Mouse (Mus musculus) liver (tissue): ENCODE measurements around the gene Fam102a.

Experiments
- DNase-seq: peaks from one replicate; pipeline ENCODE4 v3.0.0-alpha.2; 2020; ENCODE audit warnings: mixed read lengths

Gene Fam102a

DNA sequence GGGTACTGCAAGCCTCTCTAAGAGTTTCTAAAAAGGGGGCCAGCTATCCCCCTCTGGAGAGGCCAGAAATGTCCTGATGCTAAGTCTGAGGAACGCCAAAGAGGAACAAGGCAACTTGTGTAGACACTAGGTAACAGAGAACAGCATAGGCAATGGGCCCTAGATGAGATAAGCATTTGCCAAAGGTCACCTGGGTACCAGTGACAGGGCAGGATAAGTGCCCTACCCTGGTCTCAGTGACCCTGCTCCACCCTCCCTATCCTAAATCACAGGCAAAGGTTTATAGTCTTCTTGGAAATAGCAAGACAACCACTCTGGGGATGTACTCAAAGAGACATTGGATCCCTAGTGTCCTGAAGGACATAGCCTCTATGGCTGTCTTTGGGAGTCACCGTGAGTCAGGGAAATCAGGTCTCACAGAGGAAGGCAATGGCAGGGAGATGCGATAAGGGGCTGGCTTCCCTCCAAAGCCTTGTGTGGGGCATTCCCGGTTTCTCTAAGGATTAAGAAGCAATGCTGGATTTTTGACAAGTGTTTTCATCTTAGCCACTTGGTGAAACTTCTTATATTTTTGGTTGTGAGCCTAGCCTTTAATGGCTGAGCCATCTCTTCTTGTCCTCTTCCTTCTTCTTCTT is 17.8 kb upstream of the Fam102a start:
- DNase-seq: no peak

DNA sequence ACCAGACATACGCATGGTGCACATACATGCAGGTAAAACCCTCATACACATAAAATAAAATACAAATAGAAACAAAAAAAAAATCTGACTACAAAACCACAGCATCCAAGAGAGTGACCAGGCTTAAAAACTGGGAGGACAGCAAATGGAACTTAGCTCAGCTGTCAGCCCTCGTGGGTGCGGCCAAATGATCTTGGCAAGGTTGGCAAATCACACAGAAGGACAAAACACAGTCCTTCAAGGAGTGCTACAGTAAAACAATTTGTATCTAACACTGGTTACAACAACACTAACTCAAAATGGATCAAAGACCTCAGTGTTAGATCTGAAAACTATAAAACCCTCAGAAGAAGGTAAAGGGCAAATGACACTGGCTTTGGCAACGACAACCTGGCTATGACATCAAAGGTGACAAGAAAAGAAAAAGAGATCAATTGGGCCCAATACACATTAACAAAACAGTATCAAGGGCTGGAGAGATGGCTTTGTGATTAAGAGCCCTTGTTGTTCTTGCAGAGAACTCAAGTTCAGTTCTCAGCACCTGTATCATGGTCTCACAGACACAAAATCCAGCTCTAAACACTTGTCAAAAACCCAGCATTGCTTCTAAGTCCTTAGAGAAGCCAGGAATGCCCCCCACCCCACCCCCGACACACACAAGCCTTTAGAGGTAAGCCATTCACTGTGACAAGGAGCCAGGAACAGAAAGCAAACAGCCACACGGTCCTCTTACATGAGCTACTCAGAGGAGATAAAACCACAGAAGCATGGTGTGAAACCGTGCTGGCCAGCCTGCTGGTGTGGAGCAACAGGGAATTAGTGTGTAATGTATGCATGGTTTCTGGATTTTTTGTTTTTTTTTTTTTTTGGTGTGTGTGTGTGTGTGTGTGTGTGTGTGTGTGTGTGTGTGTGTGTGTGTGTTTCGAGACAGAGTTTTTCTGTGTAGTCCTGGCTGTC is 14.8 kb upstream of the Fam102a start:
- no peak for DNase-seq

DNA sequence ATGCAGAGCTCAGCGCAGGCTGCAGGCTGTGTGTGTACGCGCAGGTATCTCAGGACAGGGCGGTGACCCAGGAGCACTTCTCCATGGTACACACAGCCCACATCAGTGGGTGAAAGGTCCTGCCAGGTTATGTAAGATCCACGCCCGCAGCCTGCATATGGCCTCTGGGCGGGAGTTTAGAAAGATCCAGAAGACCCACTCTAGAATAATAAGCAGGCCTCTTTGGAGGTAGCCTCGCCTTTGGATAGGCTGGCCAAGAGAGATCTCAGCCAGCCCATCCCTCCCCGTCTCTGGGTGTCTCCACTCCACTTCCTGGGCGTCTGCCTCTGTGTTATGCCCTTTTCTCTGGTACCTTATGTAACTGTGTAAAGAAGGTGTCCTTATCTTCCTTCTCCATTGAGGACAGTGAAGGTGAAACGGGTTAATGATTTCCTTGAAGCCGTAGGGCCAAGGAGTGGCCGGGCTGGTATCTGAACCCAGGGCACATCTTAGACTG is 10.5 kb upstream of the Fam102a start:
- no peak for DNase-seq

DNA sequence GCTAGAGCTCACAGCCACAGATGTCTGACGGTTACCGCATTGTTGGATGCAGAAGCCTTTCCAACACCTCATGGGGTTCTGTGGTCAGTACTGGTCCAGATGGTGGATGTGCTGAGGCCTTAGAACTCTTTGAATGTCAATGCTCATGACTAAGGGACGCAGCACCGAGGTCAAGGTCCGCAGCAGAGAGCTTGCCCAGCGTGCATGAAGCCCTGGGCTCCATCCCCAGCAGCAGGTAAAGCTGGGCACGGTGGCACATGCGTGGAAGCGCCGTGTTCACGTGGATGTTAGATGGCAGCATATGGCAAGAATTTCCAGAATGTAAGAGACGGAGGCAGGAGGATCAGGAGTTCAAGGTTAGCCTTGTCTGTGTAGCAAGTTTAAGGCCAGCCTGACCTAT is 9.3 kb upstream of the Fam102a start:
- no peak for DNase-seq

DNA sequence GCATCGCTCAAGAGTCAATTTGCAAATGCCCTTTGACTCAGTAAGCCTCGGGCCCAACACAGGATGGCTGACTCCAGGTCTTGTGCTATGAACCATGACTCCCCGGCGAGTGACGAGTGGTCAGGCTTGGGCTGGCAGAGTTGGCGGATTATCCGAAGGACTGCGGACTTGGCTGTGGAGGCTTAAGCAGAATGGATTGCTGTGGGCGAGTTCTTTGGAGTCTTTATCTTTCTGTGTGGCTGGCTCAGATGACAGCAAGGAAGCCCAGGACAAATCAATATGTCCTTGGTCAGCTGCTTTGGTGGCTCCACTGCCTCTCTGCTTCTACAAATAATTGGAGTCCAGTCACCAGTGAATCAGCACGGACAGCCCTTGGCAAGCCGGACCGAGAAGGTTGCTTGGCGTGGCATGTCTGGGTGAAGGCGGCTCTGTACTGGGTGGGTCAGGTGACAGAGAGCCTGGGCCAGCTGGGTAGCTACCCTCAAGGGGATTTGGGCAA is 7.6 kb upstream of the Fam102a start:
- no peak for DNase-seq

DNA sequence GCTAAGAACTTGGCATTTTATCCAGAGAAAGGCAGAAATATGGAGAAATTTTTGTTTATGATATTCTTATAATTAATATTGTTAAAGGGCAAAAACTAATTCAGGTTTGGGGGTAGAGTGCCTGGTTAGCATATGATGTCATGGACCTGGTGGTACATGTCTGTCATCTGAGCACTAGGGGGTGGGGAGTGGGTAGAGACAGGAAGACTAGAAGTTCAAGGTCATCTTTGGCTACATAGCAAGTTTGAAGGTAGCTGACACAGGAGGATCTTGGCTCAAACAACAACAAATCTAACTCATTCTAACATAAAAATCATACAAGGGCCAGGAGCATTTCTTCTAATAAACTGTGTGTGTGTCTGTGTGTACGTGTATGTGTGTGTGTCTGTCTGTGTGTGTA is 6.8 kb upstream of the Fam102a start:
- DNase-seq: no peak

DNA sequence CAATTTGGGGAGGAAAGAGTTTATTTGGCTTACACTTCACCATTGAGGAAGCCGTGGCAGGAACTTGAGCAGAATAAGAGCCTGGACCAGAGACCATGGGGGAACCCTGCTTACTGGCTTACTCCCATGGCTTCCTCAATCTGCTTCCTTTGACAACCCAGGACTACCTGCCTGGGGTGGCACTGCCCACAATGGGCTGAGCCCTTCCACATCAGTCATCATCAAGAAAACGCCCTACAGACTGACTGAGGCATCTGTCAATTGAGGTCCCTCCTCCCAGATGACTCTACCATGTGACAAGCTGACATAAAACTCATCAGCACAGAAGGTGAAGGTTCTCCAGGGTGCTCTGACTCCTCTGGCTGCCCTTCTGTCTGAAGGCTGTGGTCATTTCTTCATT is 4.7 kb upstream of the Fam102a start:
- DNase-seq: no peak

DNA sequence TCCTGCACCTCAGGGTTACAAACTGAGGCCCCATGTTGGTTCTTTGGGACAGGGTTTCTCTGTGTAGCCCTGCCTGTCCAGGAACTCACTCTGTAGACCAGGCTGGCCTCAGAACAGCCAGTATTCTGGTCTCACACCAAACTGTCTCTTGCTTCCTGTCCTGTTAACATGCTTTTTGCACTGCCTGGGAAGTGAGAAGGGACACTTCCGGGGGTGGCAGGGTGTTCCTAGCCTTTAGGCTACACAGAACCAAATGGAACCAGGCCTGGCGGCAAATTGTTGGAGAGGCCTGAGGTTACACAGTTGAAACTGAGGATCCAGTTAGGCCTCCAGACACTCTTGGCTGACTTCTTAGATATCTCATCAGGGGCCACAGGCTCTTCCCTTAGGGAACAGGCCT is 2.0 kb upstream of the Fam102a start:
- DNase-seq: no peak

DNA sequence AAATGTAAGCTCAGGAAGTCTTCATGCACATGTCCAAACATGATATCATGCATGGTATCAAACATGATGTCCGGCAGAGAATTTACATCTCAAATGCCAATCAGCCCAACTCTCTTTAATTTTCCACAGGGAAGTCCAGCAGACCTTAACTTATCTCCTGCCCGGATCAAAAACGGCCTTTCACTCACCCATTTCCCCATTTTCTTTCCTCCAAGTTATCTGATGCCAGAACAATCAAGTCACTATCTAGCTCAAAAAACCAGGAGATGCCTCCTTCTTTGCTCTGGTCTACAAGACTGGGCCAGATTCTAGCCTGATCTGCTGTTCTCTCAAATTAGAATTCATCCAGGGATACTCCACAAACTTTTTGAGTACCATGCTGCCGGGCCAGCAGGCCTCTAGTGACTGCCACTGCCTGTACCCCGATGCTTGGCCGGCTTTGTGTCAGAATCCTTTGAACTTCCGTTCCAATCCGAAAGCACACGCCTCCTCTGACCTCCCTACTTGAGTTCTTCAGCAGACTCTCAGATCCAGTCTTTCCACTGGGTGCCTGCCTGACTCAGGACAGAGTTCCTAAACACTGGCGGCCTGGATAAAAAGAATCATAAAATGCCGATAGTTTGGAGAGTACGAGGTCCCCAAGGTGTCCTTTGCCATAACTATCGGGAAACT is 935 bp upstream of the Fam102a start:
- DNase-seq: peak; percentile 32

DNA sequence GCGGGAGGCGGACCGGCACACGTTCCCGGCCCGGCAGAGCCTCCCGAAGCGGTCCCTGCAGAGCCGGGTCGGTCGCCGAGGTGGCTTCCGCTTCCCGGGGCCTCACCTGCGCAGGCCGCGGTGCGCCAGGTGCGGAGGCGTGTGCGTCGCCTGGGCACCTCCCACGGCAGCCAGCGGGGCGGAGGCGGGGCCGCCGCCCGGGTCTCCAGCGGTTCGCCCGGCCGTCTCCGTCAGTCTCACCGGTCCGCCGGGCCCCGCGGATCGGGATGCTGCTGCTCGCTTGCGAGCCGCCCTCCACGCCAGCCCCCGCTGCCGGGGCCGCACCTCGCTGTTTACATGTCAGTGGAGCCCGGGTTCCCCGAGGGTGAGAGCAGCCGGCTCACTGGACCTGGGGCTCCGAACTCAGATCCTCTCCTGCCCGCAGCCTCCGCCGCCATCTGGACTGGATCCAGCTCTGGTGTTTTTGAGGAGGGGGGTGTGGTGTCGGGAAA is 414 bp downstream of the Fam102a start:
- DNase-seq: peak; percentile 63

DNA sequence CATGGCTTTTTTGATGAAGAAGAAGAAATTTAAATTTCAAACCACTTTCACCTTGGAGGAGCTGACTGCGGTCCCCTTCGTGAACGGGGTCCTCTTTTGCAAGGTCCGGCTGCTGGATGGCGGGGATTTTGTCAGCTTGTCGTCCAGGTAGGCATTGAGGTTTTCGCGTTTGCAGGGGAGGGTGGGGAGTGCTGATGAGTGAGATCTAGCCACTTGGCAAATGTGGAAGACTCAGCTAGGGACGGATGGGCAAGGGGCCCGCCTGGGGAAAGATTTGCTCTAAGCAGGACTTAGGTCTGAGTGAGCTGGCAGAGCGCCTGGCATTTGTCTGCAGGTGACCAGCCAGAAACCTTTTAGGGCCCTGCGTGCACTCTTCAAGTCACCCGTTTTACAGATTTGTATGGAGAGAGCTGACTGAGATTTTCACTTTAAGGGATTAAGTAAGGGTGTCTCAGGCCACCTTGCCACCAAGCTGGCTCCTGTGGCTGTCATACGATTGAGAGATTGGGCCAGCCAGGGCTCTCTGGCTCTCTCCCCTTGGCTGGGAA is 1.0 kb downstream of the Fam102a start:
- no peak for DNase-seq

DNA sequence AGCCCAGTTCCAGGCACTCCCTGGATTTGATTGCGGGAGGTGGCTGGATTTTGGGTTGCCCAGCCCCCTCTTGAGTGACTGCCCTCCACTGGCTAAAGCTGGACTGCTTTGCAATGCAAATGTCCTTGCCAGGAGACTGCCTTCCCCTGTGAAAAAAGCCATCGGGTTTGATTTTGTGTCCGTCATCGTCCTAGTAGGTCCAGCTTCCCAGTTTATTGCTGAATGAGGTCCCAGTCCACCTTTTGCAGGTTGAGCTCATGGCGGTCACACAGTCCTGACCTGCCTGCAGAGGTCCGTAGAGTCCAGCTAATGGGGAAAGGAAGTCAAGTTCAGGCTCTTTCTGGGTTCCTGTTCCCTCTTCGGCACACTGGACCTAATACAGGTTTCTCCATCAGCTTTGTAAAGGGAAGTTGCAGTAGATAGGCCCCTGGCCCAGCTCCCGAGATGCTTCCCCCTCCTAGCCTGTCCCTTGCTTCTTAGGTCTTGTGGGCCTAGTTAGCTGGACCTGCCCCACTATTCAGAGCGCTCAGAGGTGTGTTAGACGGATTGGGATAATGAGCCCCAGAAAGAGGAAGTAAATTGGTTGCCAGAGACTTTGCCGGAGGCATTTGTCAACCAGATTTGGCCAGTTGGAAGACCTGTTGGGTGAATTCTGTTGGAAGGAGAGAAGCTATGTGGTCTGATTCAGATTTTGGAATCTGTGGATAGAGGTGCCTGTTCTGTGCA is 1.7 kb downstream of the Fam102a start:
- no peak for DNase-seq

DNA sequence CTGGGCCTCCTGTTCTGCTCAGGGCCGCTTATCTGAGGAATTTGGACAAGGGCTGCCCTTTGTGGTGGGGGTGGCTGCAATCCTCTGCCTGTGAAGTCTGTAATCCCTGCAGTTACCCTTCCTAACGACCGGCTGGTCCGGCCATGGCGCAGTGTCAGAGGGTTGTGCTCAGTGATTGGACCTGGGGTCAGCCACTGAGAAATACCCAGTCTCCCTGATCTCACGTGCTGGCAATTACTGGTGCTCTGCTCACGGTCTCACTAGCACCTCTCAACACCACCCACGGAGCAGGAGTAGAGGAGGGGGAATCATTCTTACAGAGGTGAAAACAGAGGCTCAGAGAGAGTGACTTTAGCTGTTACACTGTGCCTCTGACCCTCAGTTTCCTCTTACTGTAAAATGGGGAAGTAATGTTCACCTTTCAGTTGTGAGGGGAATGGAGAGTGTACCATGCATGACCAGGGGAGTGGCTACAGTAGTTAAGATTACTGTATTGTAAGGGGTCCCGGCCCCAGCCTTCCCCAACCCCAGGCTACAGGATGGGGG is 2.3 kb downstream of the Fam102a start:
- peak; percentile 29 for DNase-seq

DNA sequence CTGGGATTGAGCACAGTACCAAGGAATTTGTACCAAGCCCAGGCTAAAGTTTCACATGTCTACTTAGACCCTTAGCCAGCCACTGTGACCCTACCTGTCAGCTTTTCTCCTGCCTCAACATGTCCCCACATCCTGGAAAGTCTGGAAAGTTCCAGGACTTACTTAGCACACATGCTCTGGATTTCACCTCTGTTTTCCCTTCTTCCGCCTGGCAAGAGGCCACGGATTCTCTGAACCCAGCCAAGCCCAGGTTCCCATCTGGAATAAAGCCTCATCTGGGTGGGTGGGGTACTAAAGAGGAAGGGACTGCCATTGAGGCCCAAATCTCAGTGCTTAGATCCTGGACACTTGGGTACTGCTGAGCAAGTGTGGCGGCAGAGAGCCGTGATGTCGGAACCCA is 2.8 kb downstream of the Fam102a start:
- no peak for DNase-seq

DNA sequence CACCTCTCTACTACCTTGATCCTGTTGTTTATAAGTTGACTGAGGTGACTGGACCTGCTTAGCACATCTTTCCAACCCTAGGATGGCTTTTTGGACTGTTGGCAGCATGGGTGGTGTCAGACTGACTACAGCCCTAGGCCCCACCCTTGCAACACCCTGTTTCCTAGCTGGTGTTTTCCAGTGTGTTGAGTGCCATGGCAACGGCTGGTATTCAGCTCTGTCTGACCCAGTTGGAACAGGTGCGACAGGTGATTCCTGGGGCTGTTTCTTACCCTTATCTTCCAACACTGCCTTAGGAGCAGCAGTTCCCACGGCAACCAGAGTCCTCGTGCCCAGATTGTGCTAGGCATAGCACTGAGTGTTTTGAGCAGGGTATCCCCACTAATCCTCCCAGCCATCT is 3.3 kb downstream of the Fam102a start:
- no peak for DNase-seq

DNA sequence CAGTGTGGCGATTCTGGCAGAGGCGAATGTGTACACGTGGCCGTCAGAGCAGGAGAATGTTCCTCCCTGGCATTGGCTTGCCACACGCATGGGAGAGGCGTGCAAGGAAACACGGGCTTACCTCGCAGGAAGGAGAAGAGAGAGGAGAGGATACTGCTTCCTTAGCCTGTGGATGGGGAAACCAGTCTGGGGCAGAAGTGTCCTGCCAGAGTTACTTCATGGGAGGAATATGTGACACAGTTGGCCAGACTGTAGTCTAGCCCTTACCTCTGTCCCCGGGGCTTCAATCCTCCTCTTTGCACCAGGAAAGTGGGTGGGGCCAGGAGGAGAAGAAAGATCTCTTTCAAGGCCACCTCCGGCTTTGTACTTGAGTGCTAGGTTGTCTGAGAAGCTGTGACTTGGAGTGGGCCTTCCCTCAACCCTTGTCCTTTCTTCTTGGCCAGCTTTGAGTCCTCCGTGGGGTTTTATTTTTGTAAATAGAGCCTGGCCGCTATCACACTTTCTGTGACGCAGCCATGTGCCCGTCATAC is 4.4 kb downstream of the Fam102a start:
- DNase-seq: no peak

DNA sequence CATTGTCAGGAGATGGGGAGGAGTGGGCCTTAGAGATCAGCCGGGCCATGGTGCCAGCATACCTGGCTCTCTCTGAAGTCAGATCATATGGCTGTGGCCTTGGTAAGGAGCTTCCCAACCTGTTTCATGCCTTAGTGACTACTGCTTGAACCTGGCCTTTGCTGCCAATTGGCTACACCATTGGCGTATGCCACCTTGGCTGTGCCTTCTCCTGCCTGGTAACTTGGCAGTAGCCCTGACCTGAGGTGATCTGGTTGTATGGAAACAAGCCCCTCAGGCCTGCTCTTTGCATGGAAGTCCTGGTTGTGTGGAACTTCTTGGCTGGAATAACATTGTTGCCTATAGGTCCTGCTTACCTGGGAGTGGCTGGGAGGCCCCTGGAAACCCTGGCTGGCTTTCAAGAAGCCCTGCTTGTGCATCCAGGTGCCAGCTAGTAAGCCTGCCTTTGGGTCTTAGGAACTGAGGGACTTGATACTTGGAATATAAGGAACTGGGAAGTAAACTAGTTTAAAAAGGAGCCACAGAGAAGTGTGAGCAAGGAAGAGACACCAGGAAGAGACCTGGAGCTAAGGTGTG is 6.3 kb downstream of the Fam102a start:
- DNase-seq: no peak

DNA sequence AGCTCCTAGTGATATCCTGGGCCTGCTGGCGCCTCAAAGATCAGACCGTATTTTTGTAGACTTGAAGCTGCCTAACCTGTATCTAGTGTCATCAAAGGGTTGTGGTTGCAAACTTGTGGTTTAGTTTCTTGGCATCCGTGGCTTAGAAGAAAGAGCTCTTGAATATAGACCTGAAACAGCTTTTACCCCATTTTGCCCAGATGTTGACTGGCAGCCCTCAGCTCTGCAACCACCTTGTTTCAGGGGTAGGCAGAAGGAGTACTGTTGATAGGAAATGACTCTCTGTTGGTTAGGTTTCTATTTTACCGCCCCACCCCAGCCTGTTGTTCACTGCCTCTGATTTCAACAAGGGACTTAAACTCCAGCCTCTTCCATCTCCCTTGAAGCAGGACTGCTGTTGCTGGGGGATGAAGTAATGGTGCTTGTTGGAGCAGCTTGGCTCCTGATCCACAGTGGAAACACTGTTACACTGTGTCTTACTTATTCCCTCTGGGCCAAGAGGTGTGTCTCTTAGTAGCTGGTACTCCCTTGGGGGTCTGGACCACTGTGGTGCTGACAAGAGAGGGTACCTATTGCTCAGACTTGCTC is 6.9 kb downstream of the Fam102a start:
- DNase-seq: no peak

DNA sequence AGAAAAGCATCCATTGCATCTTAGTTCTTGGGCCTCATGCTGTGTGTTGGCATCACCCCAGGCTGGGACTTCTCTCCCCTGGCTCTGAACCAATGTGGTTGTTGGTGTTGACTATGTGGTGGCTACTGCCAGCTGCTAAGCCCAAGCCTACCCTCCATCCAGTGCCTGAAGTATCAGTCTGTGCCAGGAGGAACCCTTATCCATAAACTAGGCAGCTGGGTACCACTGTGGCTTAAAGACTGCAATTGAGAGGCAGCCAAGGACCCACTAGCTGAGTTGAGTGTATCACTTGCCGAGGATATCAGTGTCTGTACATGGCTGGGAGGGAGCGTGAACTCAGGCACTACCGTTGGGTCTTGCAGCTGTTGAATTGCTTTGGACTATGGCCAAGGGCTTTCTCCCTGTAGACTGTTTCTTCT is 7.9 kb downstream of the Fam102a start:
- no peak for DNase-seq

DNA sequence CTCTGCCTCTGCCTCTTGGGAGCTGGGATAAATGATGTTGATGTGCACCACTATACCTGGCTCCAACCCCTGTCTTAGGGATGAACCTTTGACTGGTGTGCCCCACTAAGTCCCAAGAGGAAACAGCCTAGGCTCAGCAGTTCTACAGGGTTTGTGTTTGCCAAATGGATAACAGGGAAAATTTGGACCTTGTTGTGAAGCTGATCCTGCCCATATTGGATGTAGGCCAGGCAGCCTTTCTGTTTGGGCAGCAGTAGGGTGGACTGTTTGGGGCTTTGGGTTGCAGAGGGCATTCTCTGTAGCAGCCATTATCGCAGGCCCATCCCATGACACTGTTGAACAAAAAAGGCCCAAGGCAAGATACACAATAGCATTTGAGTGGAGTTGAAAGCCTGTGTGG is 11.8 kb downstream of the Fam102a start:
- no peak for DNase-seq

DNA sequence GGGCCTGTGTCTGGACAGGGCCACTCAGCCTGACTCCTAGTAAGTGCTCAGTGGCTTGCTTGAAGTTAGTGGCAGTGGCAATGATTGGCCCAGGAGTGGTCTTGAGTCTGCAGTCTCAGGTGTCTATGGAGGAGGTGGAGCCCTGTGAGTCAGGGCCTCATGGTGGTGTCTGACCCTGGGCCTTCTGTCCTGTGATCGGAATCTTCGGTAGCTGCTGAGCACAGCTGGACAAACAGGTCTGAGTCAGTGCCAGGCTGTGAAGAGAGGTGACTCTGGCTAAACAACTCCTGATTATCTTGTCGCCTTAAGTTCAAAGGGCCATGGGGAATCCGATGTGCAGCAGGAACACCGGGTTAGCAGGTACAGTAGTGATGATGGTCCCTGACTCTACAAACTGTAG is 12.2 kb downstream of the Fam102a start:
- DNase-seq: no peak
